Mouse (Mus musculus) limb, embryonic 13.5 days (tissue): ENCODE results near the gene Plxna2. TPM values are rescaled to one million over a fixed set of nuclear protein-coding genes. Genes with fewer than 3 reads are reported as not detected.

Source experiments
- ATAC-seq: fragments of 200-750 bp; cut with Nextera tagmentation; 2 replicates; pipeline ENCODE4 v1.8.0; 2017; ENCODE audit warnings: low read depth, moderate number of reproducible peaks, moderate TSS enrichment; ENCODE audit not compliant: low FRiP score
- H3K27ac ChIP-seq: fragments of 300-500 bp; sonication (generic); 2 replicates; pipeline ENCODE4 v1.5.1; 2015; ENCODE audit warnings: inconsistent platforms, mild to moderate bottlenecking, moderate library complexity
- H3K27me3 ChIP-seq: fragments of 300-500 bp; sonication (generic); 2 replicates; pipeline ENCODE4 v1.6.1; 2015; ENCODE audit warnings: mild to moderate bottlenecking, inconsistent platforms
- H3K36me3 ChIP-seq: fragments of 300-500 bp; sonication (generic); 2 replicates; pipeline ENCODE4 v1.6.1; 2015; ENCODE audit warnings: inconsistent platforms, mild to moderate bottlenecking, moderate library complexity
- H3K4me1 ChIP-seq: fragments of 300-500 bp; sonication (generic); 2 replicates; pipeline ENCODE4 v1.6.1; 2015; ENCODE audit warnings: inconsistent platforms
- H3K4me2 ChIP-seq: fragments of 300-500 bp; sonication (generic); replicated peaks from 2 replicates; pipeline ENCODE4 v1.6.1; 2015; ENCODE audit warnings: inconsistent platforms, mild to moderate bottlenecking, moderate library complexity
- H3K4me3 ChIP-seq: fragments of 300-500 bp; sonication (generic); 2 replicates; pipeline ENCODE4 v1.5.1; 2015; ENCODE audit warnings: moderate library complexity, mild to moderate bottlenecking, inconsistent platforms
- H3K9ac ChIP-seq: fragments of 300-500 bp; sonication (generic); 2 replicates; pipeline ENCODE4 v1.6.1; 2015; ENCODE audit warnings: mild to moderate bottlenecking, inconsistent platforms
- H3K9me3 ChIP-seq: fragments of 300-500 bp; sonication (generic); 2 replicates; pipeline ENCODE4 v1.6.1; 2016; ENCODE audit warnings: inconsistent platforms
- WGBS: fragments of 180-500 bp; shearing (Covaris S2); methylation state at CpG from one replicate; pipeline ENCODE4 v1.1.7; 2015; 5-methylcytosine and 5-hydroxymethylcytosine counted together
- polyA plus RNA-seq: library from polyadenylated mRNA; unstranded; fragments of >200 nt; fragmentation: Nextera tagmentation; extraction: Ambion mirVana; gene quantifications from 2 replicates; pipeline ENCODE4 v1.2.1, GENCODE M21; 2015

The Plxna2 gene
- polyA plus RNA-seq: 5.6 and 6.7 TPM in 2 replicates

GRCm38 (mm10) chr1:194617918-194618317, at the start of gene Plxna2:
Gene Plxna2 (plus strand): TSS chr1:194618218.
- no peak for ATAC-seq
- Histone ChIP-seq H3K9me3 (no peaks in the 10 kb centered on the region), H3K36me3 (no peaks in the 10 kb centered on the region), H3K4me3 (peak within 1 kb of the TSS; percentile 71), H3K9ac (0 out of 2 replicates have a peak within 1 kb of the TSS, but pooled peaks have one; percentile 81), H3K27ac (no peak within 1 kb of the TSS), H3K4me2 (peak within 1 kb of the TSS; percentile 97), H3K4me1 (peaks cover 22% of the 10 kb centered on the region; the same call in 1 of the 2 replicates), H3K27me3 (peaks cover 17% of the 10 kb centered on the region)
- WGBS: 90% methylated on average over 2 of the region's 2 CpGs

- H3K9me3 ChIP-seq: no peaks in the 10 kb centered on the region
- no peaks in the 10 kb centered on the region for H3K36me3 ChIP-seq
- WGBS: 71% methylated on average over 3 of the region's 3 CpGs
- no peaks in the 10 kb centered on the region for H3K27me3 ChIP-seq
- no peak overlapping the region for H3K4me3 ChIP-seq
- H3K27ac ChIP-seq: no peak overlapping the region
- no peak for ATAC-seq
- no peak overlapping the region for H3K9ac ChIP-seq
- H3K4me1 ChIP-seq: no peaks in the 10 kb centered on the region
- no peak overlapping the region for H3K4me2 ChIP-seq
Measured at GRCm38 (mm10) chr1:194573870-194574269, 44.1 kb upstream of the Plxna2 start.

- no peaks in the 10 kb centered on the region for H3K4me1 ChIP-seq
- no peak overlapping the region for H3K9ac ChIP-seq
- H3K4me3 ChIP-seq: no peak overlapping the region
- H3K9me3 ChIP-seq: no peaks in the 10 kb centered on the region
- H3K4me2 ChIP-seq: no peak overlapping the region
- no peak for ATAC-seq
- no peaks in the 10 kb centered on the region for H3K27me3 ChIP-seq
- 89% methylated on average over 3 of the region's 3 CpGs for WGBS
- no peak overlapping the region for H3K27ac ChIP-seq
- no peaks in the 10 kb centered on the region for H3K36me3 ChIP-seq
Measured at GRCm38 (mm10) chr1:194578270-194578669, 39.7 kb upstream of the Plxna2 start.

- H3K4me3 ChIP-seq: no peak overlapping the region
- H3K4me1 ChIP-seq: no peaks in the 10 kb centered on the region
- no peak overlapping the region for H3K27ac ChIP-seq
- no peaks in the 10 kb centered on the region for H3K9me3 ChIP-seq
- ATAC-seq: no peak
- H3K27me3 ChIP-seq: no peaks in the 10 kb centered on the region
- no peaks in the 10 kb centered on the region for H3K36me3 ChIP-seq
- H3K4me2 ChIP-seq: no peak overlapping the region
- H3K9ac ChIP-seq: no peak overlapping the region
Measured at GRCm38 (mm10) chr1:194580539-194580938, 37.5 kb upstream of the Plxna2 start.

GRCm38 (mm10) chr1:194586670-194587069, 31.3 kb upstream of the Plxna2 start:
- WGBS: 53% methylated on average over 1 of the region's 1 CpGs
- no peak for ATAC-seq
- H3K36me3 ChIP-seq: no peaks in the 10 kb centered on the region
- H3K4me1 ChIP-seq: peaks cover 22% of the 10 kb centered on the region
- H3K9ac ChIP-seq: no peak overlapping the region
- no peak overlapping the region for H3K27ac ChIP-seq
- no peaks in the 10 kb centered on the region for H3K27me3 ChIP-seq
- no peak overlapping the region for H3K4me3 ChIP-seq
- H3K4me2 ChIP-seq: no peak overlapping the region
- no peaks in the 10 kb centered on the region for H3K9me3 ChIP-seq

- no peak for ATAC-seq
- Histone ChIP-seq H3K27ac (no peak overlapping the region), H3K4me3 (no peak overlapping the region), H3K36me3 (no peaks in the 10 kb centered on the region), H3K9ac (no peak overlapping the region), H3K4me2 (no peak overlapping the region), H3K9me3 (no peaks in the 10 kb centered on the region), H3K27me3 (no peaks in the 10 kb centered on the region), H3K4me1 (peaks cover 22% of the 10 kb centered on the region)
Measured at GRCm38 (mm10) chr1:194587532-194587931, 30.5 kb upstream of the Plxna2 start.

- Histone ChIP-seq H3K9me3 (no peaks in the 10 kb centered on the region), H3K4me2 (no peak overlapping the region), H3K4me3 (no peak overlapping the region), H3K4me1 (peaks cover 22% of the 10 kb centered on the region), H3K27me3 (no peaks in the 10 kb centered on the region), H3K9ac (no peak overlapping the region), H3K36me3 (no peaks in the 10 kb centered on the region), H3K27ac (no peak overlapping the region)
- ATAC-seq: 0 out of 2 replicates have a peak, but pooled peaks have one; percentile 42
- 19% methylated on average over 1 of the region's 1 CpGs for WGBS
Measured at GRCm38 (mm10) chr1:194587956-194588668, 29.9 kb upstream of the Plxna2 start.

- H3K27ac ChIP-seq: no peak overlapping the region
- H3K36me3 ChIP-seq: no peaks in the 10 kb centered on the region
- ATAC-seq: peak; percentile 81
- no peak overlapping the region for H3K4me2 ChIP-seq
- no peaks in the 10 kb centered on the region for H3K9me3 ChIP-seq
- H3K9ac ChIP-seq: no peak overlapping the region
- H3K4me1 ChIP-seq: peaks cover 22% of the 10 kb centered on the region
- no peak overlapping the region for H3K4me3 ChIP-seq
- no peaks in the 10 kb centered on the region for H3K27me3 ChIP-seq
- WGBS: 46% methylated on average over 1 of the region's 1 CpGs
Measured at GRCm38 (mm10) chr1:194588711-194589451, 29.1 kb upstream of the Plxna2 start.

- H3K9ac ChIP-seq: no peak overlapping the region
- no peaks in the 10 kb centered on the region for H3K36me3 ChIP-seq
- H3K27ac ChIP-seq: no peak overlapping the region
- peaks cover 13% of the 10 kb centered on the region for H3K4me1 ChIP-seq
- H3K4me3 ChIP-seq: no peak overlapping the region
- 52% methylated on average over 5 of the region's 5 CpGs for WGBS
- H3K9me3 ChIP-seq: no peaks in the 10 kb centered on the region
- no peak overlapping the region for H3K4me2 ChIP-seq
- H3K27me3 ChIP-seq: no peaks in the 10 kb centered on the region
- no peak for ATAC-seq
Measured at GRCm38 (mm10) chr1:194593155-194593554, 24.9 kb upstream of the Plxna2 start.

GRCm38 (mm10) chr1:194607406-194608261, 10.4 kb upstream of the Plxna2 start:
- no peaks in the 10 kb centered on the region for H3K9me3 ChIP-seq
- H3K36me3 ChIP-seq: no peaks in the 10 kb centered on the region
- no peak for ATAC-seq
- H3K4me1 ChIP-seq: peaks cover 7% of the 10 kb centered on the region
- no peak overlapping the region for H3K9ac ChIP-seq
- H3K4me2 ChIP-seq: no peak overlapping the region
- no peak overlapping the region for H3K4me3 ChIP-seq
- H3K27ac ChIP-seq: no peak overlapping the region
- 73% methylated on average over 5 of the region's 5 CpGs for WGBS
- no peaks in the 10 kb centered on the region; the same call in 1 of the 2 replicates for H3K27me3 ChIP-seq

GRCm38 (mm10) chr1:194610516-194610915, 7.5 kb upstream of the Plxna2 start:
- WGBS: 4% methylated on average over 2 of the region's 2 CpGs
- Histone ChIP-seq H3K9ac (no peak overlapping the region), H3K4me1 (peaks cover 7% of the 10 kb centered on the region), H3K4me3 (no peak overlapping the region), H3K9me3 (no peaks in the 10 kb centered on the region), H3K27ac (no peak overlapping the region), H3K36me3 (no peaks in the 10 kb centered on the region), H3K4me2 (no peak overlapping the region), H3K27me3 (no peaks in the 10 kb centered on the region; the same call in 1 of the 2 replicates)
- peak; percentile 74 for ATAC-seq

GRCm38 (mm10) chr1:194612628-194613027, 5.4 kb upstream of the Plxna2 start:
- Histone ChIP-seq H3K9me3 (no peaks in the 10 kb centered on the region), H3K36me3 (no peaks in the 10 kb centered on the region), H3K4me3 (no peak overlapping the region), H3K9ac (no peak overlapping the region), H3K27ac (no peak overlapping the region), H3K4me1 (peaks cover 7% of the 10 kb centered on the region), H3K4me2 (no peak overlapping the region), H3K27me3 (no peaks in the 10 kb centered on the region; the same call in 1 of the 2 replicates)
- no peak for ATAC-seq
- WGBS: 97% methylated on average over 1 of the region's 1 CpGs
